Mouse (Mus musculus) MEL (cell line): ENCODE data around the gene Gli3. TPM values are rescaled to one million over a fixed set of nuclear protein-coding genes. Genes with fewer than 3 reads are reported as not detected.

Experiments used
- DNase-seq: peaks from one replicate; pipeline ENCODE4 v3.0.0; 2011; ENCODE audit warnings: low read depth, low spot score
- H3K27ac ChIP-seq: 2 replicates; pipeline ENCODE4 v1.5.1; 2012; ENCODE audit warnings: low read depth, mild to moderate bottlenecking, control low read depth, low read length, moderate library complexity; ENCODE audit not compliant: control insufficient read depth
- H3K27me3 ChIP-seq, 2 experiments: fragments of 150-350 bp in 1 of 2; sonication (generic) in 1 of 2; 2 replicates each; pipeline ENCODE4 v1.6.1; 2012; ENCODE audit warnings: low read length in 2 of 2, mild to moderate bottlenecking in 2 of 2, improper control_type of control experiment in 1 of 2, moderate library complexity in 1 of 2; ENCODE audit not compliant: insufficient read depth in 2 of 2, control insufficient read depth in 1 of 2
- H3K36me3 ChIP-seq, 2 experiments: 2 replicates each; pipeline ENCODE4 v1.6.1; 2012 to 2014; ENCODE audit warnings: low read length in 2 of 2, improper control_type of control experiment in 1 of 2, inconsistent platforms in 1 of 2, mild to moderate bottlenecking in 1 of 2; ENCODE audit not compliant: insufficient read depth in 2 of 2, control insufficient read depth in 1 of 2
- H3K4me1 ChIP-seq, 2 experiments: fragments of 150-350 bp in 1 of 2; sonication (generic) in 1 of 2; 2 replicates each; pipeline ENCODE4 v1.6.1; 2012; ENCODE audit warnings: low read length in 2 of 2, improper control_type of control experiment in 1 of 2, mild to moderate bottlenecking in 1 of 2; ENCODE audit not compliant: insufficient read depth in 2 of 2, control insufficient read depth in 1 of 2
- H3K4me3 ChIP-seq, 2 experiments: fragments of 150-350 bp in 1 of 2; sonication (generic) in 1 of 2; 2 replicates each; pipeline ENCODE4 v1.5.1; 2012; ENCODE audit warnings: low read depth in 2 of 2, low read length in 2 of 2, mild to moderate bottlenecking in 2 of 2, moderate library complexity in 2 of 2, control low read depth in 1 of 2, improper control_type of control experiment in 1 of 2; ENCODE audit not compliant: control insufficient read depth in 1 of 2, insufficient read depth in 1 of 2
- H3K79me2 ChIP-seq: 2 replicates; pipeline ENCODE4 v1.6.1; 2012; ENCODE audit warnings: mild to moderate bottlenecking, low read length, moderate library complexity; ENCODE audit not compliant: control insufficient read depth, poor library complexity, insufficient read depth
- H3K9ac ChIP-seq: 2 replicates; pipeline ENCODE4 v1.6.1; 2012; ENCODE audit warnings: low read depth, mild to moderate bottlenecking, control low read depth, low read length, moderate library complexity; ENCODE audit not compliant: control insufficient read depth, poor library complexity, severe bottlenecking
- H3K9me3 ChIP-seq: fragments of 150-350 bp; sonication (generic); replicated peaks from 2 replicates; pipeline ENCODE4 v1.6.1; 2012; ENCODE audit warnings: mild to moderate bottlenecking, low read length, improper control_type of control experiment, moderate library complexity; ENCODE audit not compliant: insufficient read depth
- BHLHE40 ChIP-seq: IDR thresholded peaks from 2 replicates; pipeline ENCODE4 v1.6.1; 2012; ENCODE audit warnings: low read depth, mild to moderate bottlenecking, inconsistent platforms, low read length, improper control_type of control experiment, borderline replicate concordance
- CHD1 ChIP-seq: IDR thresholded peaks from 2 replicates; pipeline ENCODE4 v1.6.1; 2012; ENCODE audit warnings: low read depth, mild to moderate bottlenecking, inconsistent platforms, low read length, improper control_type of control experiment
- GABPA ChIP-seq: IDR thresholded peaks from 2 replicates; pipeline ENCODE4 v1.6.1; 2012; ENCODE audit warnings: low read depth, mild to moderate bottlenecking, inconsistent platforms, low read length, improper control_type of control experiment, moderate library complexity
- GATA1 ChIP-seq: IDR thresholded peaks from 2 replicates; pipeline ENCODE4 v1.6.1; 2011; ENCODE audit warnings: low read depth, low read length, improper control_type of control experiment
- KAT2A ChIP-seq: conservative IDR thresholded peaks from 2 replicates; pipeline ENCODE4 v1.6.1; 2012; ENCODE audit warnings: low read depth, low read length, improper control_type of control experiment, inconsistent platforms
- MEF2A ChIP-seq: IDR thresholded peaks from 2 replicates; pipeline ENCODE4 v1.6.1; 2014; ENCODE audit warnings: low read depth, mild to moderate bottlenecking, inconsistent platforms, low read length, improper control_type of control experiment; ENCODE audit not compliant: poor library complexity, insufficient replicate concordance, severe bottlenecking; ENCODE audit errors: extremely low read depth
- MYC ChIP-seq: IDR thresholded peaks from 2 replicates; pipeline ENCODE4 v1.6.1; 2011; ENCODE audit warnings: low read depth, mild to moderate bottlenecking, low read length, improper control_type of control experiment, moderate library complexity
- NRF1 ChIP-seq: IDR thresholded peaks from 2 replicates; pipeline ENCODE4 v1.6.1; 2014; ENCODE audit warnings: low read depth, mild to moderate bottlenecking, inconsistent platforms, low read length, improper control_type of control experiment, moderate library complexity; ENCODE audit not compliant: poor library complexity, insufficient read depth, severe bottlenecking
- POLR2AphosphoS2 ChIP-seq: IDR thresholded peaks from 2 replicates; pipeline ENCODE4 v1.6.1; 2011; ENCODE audit warnings: low read length, improper control_type of control experiment
- RAD21 ChIP-seq: IDR thresholded peaks from 2 replicates; pipeline ENCODE4 v1.6.1; 2011; ENCODE audit warnings: mild to moderate bottlenecking, low read depth, low read length, improper control_type of control experiment
- ZMIZ1 ChIP-seq: IDR thresholded peaks from 2 replicates; pipeline ENCODE4 v1.6.1; 2012; ENCODE audit warnings: low read depth, mild to moderate bottlenecking, inconsistent platforms, low read length, improper control_type of control experiment, moderate library complexity
- ZNF384 ChIP-seq: IDR thresholded peaks from 2 replicates; pipeline ENCODE4 v1.6.1; 2012; ENCODE audit warnings: low read depth, mild to moderate bottlenecking, inconsistent platforms, low read length, improper control_type of control experiment
- polyA plus RNA-seq, 2 experiments: library from polyadenylated mRNA; stranded (reverse) in 1 of 2; unstranded in 1 of 2; fragments of >175 nt in 1 of 2; fragments of >200 nt in 1 of 2; gene quantifications; 2 replicates each; pipeline versions ENCODE4 v1.2.1 to v1.2.4; 2012; ENCODE audit warnings: low replicate concordance in 2 of 2, low read depth in 1 of 2; ENCODE audit not compliant: insufficient read length in 2 of 2, insufficient read depth in 1 of 2, missing spikeins in 1 of 2
- total RNA-seq: library from RNA; depleted of rRNA; stranded (reverse); fragments of 300-350 nt; gene quantifications from 2 replicates; pipeline ENCODE4 v1.2.3, GENCODE M21; 2012

Gli3 gene
- total and polyA plus RNA-seq, 3 experiments = not detected

DNA sequence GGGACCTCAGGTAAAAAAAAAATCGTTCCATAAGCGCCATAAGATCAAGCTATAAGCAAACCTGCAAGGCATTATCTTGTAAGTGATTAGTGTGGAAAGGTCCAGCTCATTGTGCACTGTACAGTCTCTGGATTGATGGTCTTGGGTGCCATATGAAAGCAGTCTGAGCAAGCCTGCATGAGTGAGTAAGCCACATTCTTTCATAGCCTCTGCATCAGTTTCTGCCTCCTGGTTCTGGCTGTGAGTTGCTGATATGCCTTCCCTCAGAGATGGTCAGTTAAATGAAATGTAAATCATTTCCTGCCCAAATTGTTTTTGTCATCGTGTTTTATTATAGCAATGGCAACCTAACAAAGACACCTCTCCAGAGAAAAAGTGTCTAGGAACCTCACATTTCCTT lies 98.4 kb downstream of the Gli3 start:
- Histone ChIP-seq H3K9me3 (no peaks in the 10 kb centered on the region), H3K4me3 (no peak overlapping the region), H3K27ac (no peak overlapping the region), H3K36me3 (no peaks in the 10 kb centered on the region), H3K4me1 (no peaks in the 10 kb centered on the region)
- no peak for DNase-seq
- TF ChIP-seq ZMIZ1 (no peak), BHLHE40 (no peak), MEF2A (no peak), RAD21 (no peak), MYC (no peak), ZNF384 (no peak), CHD1 (no peak), GABPA (no peak), NRF1 (no peak)
- TF ChIP-seq, all 39 proteins: peak for 0
- Histone ChIP-seq H3K27me3 (no peaks in the 10 kb centered on the region), H3K9ac (no peak overlapping the region), H3K79me2 (no peaks in the 10 kb centered on the region)

GRCm38 (mm10) chr13:15570908-15571568 lies 108.0 kb downstream of the Gli3 start:
- no peak for DNase-seq
- Histone ChIP-seq H3K27me3 (no peaks in the 10 kb centered on the region), H3K27ac (no peak overlapping the region), H3K4me1 (no peaks in the 10 kb centered on the region), H3K79me2 (no peaks in the 10 kb centered on the region), H3K4me3 (no peak overlapping the region), H3K9ac (no peak overlapping the region), H3K36me3 (no peaks in the 10 kb centered on the region), H3K9me3 (no peaks in the 10 kb centered on the region)
- TF ChIP-seq POLR2AphosphoS2 = no peak

DNA sequence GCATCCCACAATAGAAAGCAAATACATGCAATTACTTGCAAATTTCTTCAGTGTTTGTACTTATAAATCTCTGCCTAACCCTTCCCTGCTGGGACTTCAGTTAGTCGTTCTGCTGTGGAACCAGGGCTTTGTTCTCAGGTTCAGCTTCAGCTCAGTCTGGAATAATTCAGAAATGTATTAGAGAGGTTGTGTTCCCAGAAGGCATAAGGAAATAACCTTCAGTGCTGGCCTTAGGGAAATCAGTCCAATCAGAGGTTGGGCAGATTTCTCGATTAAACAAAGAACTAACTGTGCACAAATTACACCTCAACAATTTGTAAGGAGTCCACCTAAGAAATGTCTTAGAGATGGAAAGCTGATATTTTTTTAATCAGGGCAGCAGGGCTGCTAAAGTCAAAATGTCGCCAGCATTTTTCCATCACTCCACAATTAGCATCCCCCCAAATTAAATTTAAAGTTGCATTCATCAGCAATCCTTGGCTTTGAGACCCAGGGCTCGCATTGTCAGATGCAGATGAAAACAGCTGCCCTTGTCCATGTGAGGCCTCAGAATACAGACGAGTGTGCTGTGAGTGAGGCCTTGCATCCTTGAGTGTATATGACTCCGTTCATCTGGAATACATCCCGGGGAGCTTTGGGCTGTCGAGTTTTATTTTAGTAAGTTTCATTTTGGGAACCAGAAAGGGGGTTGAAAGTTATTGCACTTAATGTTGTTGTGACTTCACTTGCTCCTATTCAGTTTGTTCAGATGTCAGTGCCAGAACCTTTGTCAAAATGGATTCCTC lies 114.3 kb downstream of the Gli3 start:
- no peaks in the 10 kb centered on the region for H3K4me1 ChIP-seq
- H3K36me3 ChIP-seq = no peaks in the 10 kb centered on the region
- H3K27ac ChIP-seq = no peak overlapping the region
- H3K79me2 ChIP-seq = no peaks in the 10 kb centered on the region
- DNase-seq = no peak
- no peak overlapping the region for H3K9ac ChIP-seq
- no peak for TF ChIP-seq KAT2A
- TF ChIP-seq GATA1 = no peak
- TF ChIP-seq, all 39 proteins: peak for 0
- Histone ChIP-seq H3K4me3 (no peak overlapping the region), H3K9me3 (no peaks in the 10 kb centered on the region), H3K27me3 (no peaks in the 10 kb centered on the region)
